In the genomic region with DNA sequence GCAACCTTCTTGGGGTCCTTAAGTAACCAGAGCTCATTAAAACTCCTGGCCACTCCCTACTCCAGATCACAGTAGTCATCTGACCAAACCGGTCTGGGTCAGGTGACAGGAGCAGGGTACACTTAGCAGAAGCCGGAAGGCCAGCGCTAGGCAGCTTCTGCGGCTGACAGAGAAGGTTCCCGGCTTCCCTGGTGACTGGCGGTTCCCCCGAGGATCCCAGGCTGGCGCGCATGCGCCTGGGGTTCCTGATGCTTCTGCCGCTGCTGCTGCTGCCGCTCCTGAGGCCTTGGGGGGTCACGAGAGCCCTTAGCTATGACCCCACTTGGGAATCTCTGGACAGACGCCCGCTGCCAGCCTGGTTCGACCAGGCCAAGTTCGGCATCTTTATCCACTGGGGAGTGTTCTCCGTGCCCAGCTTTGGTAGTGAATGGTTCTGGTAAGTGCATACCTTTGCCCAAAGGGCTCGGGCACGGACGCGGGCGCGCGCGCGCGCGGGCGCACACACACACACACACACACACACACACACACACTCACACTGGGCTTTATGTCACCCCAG, we compare ENCODE assay signal across 8 mouse cellular contexts. TPM values are rescaled to one million over a fixed set of nuclear protein-coding genes. Genes with fewer than 3 reads are reported as not detected.
DNase-seq lines count a peak whose midpoint lies in the region; ATAC-seq and TF ChIP-seq lines count a peak whose summit lies in the region.

No protein-coding gene starts in this region.

- H3K4me2 ChIP-seq in forebrain, embryonic 16.5 days (ENCODE audit: low read length): peak overlapping the region; percentile 62
- peak overlapping the region; percentile 82 for H3K4me2 ChIP-seq in lung, embryonic 14.5 days

- in situ Hi-C loops in ES-E14 (cut with MboI; ENCODE audit: low sequenced_read_pairs in 2 of 2, unreplicated experiment in 2 of 2): no loop called here

- peak; percentile 10; the same call in 1 of the 2 replicates for TF ChIP-seq CTCF in layer of hippocampus, adult 2 months (conservative IDR thresholded peaks at IDR 0.05)
- TF ChIP-seq CTCF in lung, embryonic 14.5 days (IDR thresholded peaks at IDR 0.05; ENCODE audit: low read depth): no peak
- TF ChIP-seq CTCF in olfactory bulb, adult 2 months (IDR thresholded peaks at IDR 0.05; ENCODE audit: insufficient read depth, low read depth, low read length): no peak
- TF ChIP-seq CTCF in thymus, adult 2 months (IDR thresholded peaks at IDR 0.05; ENCODE audit: borderline replicate concordance, control insufficient read depth, extremely low read depth, insufficient read depth, low read length, poor library complexity): peak; percentile 42; the same call in 1 of the 2 replicates

- H3K4me3 ChIP-seq in ES-E14 (ENCODE audit: insufficient read depth in 1 of 2, low read depth in 1 of 2, low read length in 2 of 2, poor library complexity in 1 of 2, severe bottlenecking in 1 of 2): peak overlapping the region; percentile 47 to 96
- peak overlapping the region; percentile 59 for H3K4me3 ChIP-seq in forebrain, embryonic 16.5 days (replicated peaks; ENCODE audit: low read length)
- peak overlapping the region; percentile 87 for H3K4me3 ChIP-seq in layer of hippocampus, adult 2 months
- H3K4me3 ChIP-seq in lung, embryonic 14.5 days (ENCODE audit: low read depth, low read length): peak overlapping the region; percentile 59
- H3K4me3 ChIP-seq in olfactory bulb, adult 2 months (ENCODE audit: insufficient read depth, low read depth, low read length): peak overlapping the region; percentile 73
- H3K4me3 ChIP-seq in thymus, adult 2 months (ENCODE audit: control insufficient read depth, insufficient read depth, low read length): peak overlapping the region; percentile 94

- ATAC-seq in forebrain, embryonic 16.5 days: peak; percentile 91
- ATAC-seq in lung, embryonic 14.5 days (ENCODE audit: insufficient read depth): peak; percentile 98

- under 1% methylated on average over 30 of the region's 30 CpGs for WGBS in forebrain, embryonic 16.5 days
- 0% methylated on average over 30 of the region's 30 CpGs for WGBS in lung, embryonic 14.5 days
- 0% methylated on average over 30 of the region's 30 CpGs for WGBS in olfactory bulb, adult 2 months
- under 1% methylated on average over 30 of the region's 30 CpGs for WGBS in thymus, adult 2 months

- H3K9ac ChIP-seq in ES-E14 (ENCODE audit: insufficient read depth, low read depth, low read length, poor library complexity, severe bottlenecking): peak overlapping the region; percentile 46
- H3K9ac ChIP-seq in forebrain, embryonic 16.5 days (replicated peaks; ENCODE audit: low read depth, low read length): peak overlapping the region; percentile 69
- H3K9ac ChIP-seq in lung, embryonic 14.5 days: peak overlapping the region; percentile 64

- no peak overlapping the region for H3K27ac ChIP-seq in ES-E14 (ENCODE audit: insufficient read depth, low read depth, low read length, poor library complexity, severe bottlenecking)
- no peak overlapping the region for H3K27ac ChIP-seq in forebrain, embryonic 16.5 days (ENCODE audit: low read length)
- H3K27ac ChIP-seq in layer of hippocampus, adult 2 months: peak overlapping the region; percentile 87
- 0 out of 2 replicates have a peak overlapping the region, but pooled peaks have one; percentile 33 for H3K27ac ChIP-seq in lung, embryonic 14.5 days (ENCODE audit: low read depth)
- peak overlapping the region; percentile 23; the same call in 1 of the 2 replicates for H3K27ac ChIP-seq in olfactory bulb, adult 2 months (ENCODE audit: insufficient read depth, low read depth, low read length)
- peak overlapping the region; percentile 39; the same call in 1 of the 2 replicates for H3K27ac ChIP-seq in thymus, adult 2 months (ENCODE audit: control insufficient read depth, insufficient read depth, low read length)

- peaks cover 2 to 3% of the 10 kb centered on the region in 2 experiments; a peak in 1 of 4 replicates for H3K4me1 ChIP-seq in ES-E14 (ENCODE audit: control insufficient read depth in 2 of 2, insufficient read depth in 2 of 2, low read length in 2 of 2, poor library complexity in 1 of 2)
- peaks cover 4% of the 10 kb centered on the region; the same call in 1 of the 2 replicates for H3K4me1 ChIP-seq in forebrain, embryonic 16.5 days (replicated peaks; ENCODE audit: control insufficient read depth, insufficient read depth, low read length)
- H3K4me1 ChIP-seq in lung, embryonic 14.5 days (ENCODE audit: insufficient read depth): no peaks in the 10 kb centered on the region
- peaks cover 7% of the 10 kb centered on the region; the same call in 1 of the 2 replicates for H3K4me1 ChIP-seq in olfactory bulb, adult 2 months (ENCODE audit: control insufficient read depth, insufficient read depth, low read length)
- peaks cover 22% of the 10 kb centered on the region for H3K4me1 ChIP-seq in thymus, adult 2 months (replicated peaks; ENCODE audit: control insufficient read depth, insufficient read depth, low read length)

- peak; percentile 29; the same call in 1 of the 2 replicates for TF ChIP-seq POLR2A in olfactory bulb, adult 2 months (IDR thresholded peaks at IDR 0.05; ENCODE audit: insufficient read depth, low read depth, low read length)
- peak; percentile 58 for TF ChIP-seq POLR2A in thymus, adult 2 months (IDR thresholded peaks at IDR 0.05; ENCODE audit: control insufficient read depth, extremely low read depth, insufficient read depth, low read length, poor library complexity)

- no peaks in the 10 kb centered on the region for H3K36me3 ChIP-seq in ES-E14 (ENCODE audit: control insufficient read depth, insufficient read depth, low read length, poor library complexity, severe bottlenecking)
- no peaks in the 10 kb centered on the region for H3K36me3 ChIP-seq in forebrain, embryonic 16.5 days (ENCODE audit: control insufficient read depth, insufficient read depth)
- 0 out of 2 replicates have a peak, but pooled peaks cover 6% of the 10 kb centered on the region for H3K36me3 ChIP-seq in lung, embryonic 14.5 days (ENCODE audit: insufficient read depth)
- H3K36me3 ChIP-seq in thymus, adult 2 months (ENCODE audit: control insufficient read depth, insufficient read depth, low read length): no peaks in the 10 kb centered on the region; the same call in 1 of the 2 replicates

- intact Hi-C loops in heart, postnatal 36 days (cut with DNase I): loop anchor here (5.0 kb wide), 1 partner anchor 64 kb away; no protein-coding TSS in a partner anchor

- DNase-seq in ES-E14 (ENCODE audit: low read depth, low spot score): peak; percentile 65
- DNase-seq in cerebellum, adult 18-20 months: peak; percentile 83 to 87
- peak; percentile 83 to 86 for DNase-seq in heart, postnatal 36 days
- peak; percentile 87 to 89 for DNase-seq in layer of hippocampus, adult 2 months (ENCODE audit: low spot score in 2 of 2)
- peak; percentile 93 for DNase-seq in lung, embryonic 14.5 days
- DNase-seq in thymus, adult 2 months: peak; percentile 87

- H3K27me3 ChIP-seq in forebrain, embryonic 16.5 days (replicated peaks; ENCODE audit: control insufficient read depth, insufficient read depth, low read length): no peaks in the 10 kb centered on the region
- H3K27me3 ChIP-seq in lung, embryonic 14.5 days (ENCODE audit: insufficient read depth, low read length): no peaks in the 10 kb centered on the region
- H3K27me3 ChIP-seq in thymus, adult 2 months (ENCODE audit: control insufficient read depth, insufficient read depth, low read length): no peaks in the 10 kb centered on the region

- H3K9me3 ChIP-seq in ES-E14 (ENCODE audit: control insufficient read depth, insufficient read depth, low read depth, low read length): no peaks in the 10 kb centered on the region
- no peaks in the 10 kb centered on the region for H3K9me3 ChIP-seq in forebrain, embryonic 16.5 days (ENCODE audit: control insufficient read depth, low read length)
- no peaks in the 10 kb centered on the region for H3K9me3 ChIP-seq in lung, embryonic 14.5 days (ENCODE audit: low read depth, low read length)

TF ChIP-seq in ES-E14, 5 proteins besides CTCF, POLR2A, EP300 and RAD21 (continues in another document):
- no peak for TF ChIP-seq HCFC1 (IDR thresholded peaks at IDR 0.05; ENCODE audit: borderline replicate concordance, insufficient read depth, low read length)

RNA-seq across cellular contexts. Expression of gene Fuca2, which starts 1.7 kb away (rescaled TPM):
- total RNA-seq in ES-E14 (2012; rRNA removed): 11.6 and 13.2 TPM in 2 replicates
- 22.4 and 33.1 TPM in 2 replicates for polyA plus RNA-seq in forebrain, embryonic 16.5 days (2015; fragmentation: Nextera tagmentation; extraction: Ambion mirVana)
- 100 to 1,000 TPM; 243 to 271 TPM for total RNA-seq in heart, postnatal 36 days (2021)
- 10 to 100 TPM; 41.3 to 42.0 TPM for total RNA-seq in layer of hippocampus, adult 2 months (2021)
- 48.9 and 60.4 TPM in 2 replicates for polyA plus RNA-seq in lung, embryonic 14.5 days (2014; fragmentation: Nextera tagmentation; extraction: Ambion mirVana)
- not detected in 2 replicates for polyA plus RNA-seq in olfactory bulb, adult 2 months (2012; ENCODE audit: insufficient read depth, insufficient read length, low replicate concordance, missing spikeins)
- polyA plus RNA-seq in thymus, adult 2 months (2012; rRNA removed): 10.3 and 12.1 TPM in 2 replicates

RNA-seq across cellular contexts. Expression of gene Phactr2, which starts 26.8 kb away (rescaled TPM):
- total RNA-seq in ES-E14 (2012; rRNA removed): 2.1 and 2.2 TPM in 2 replicates
- polyA plus RNA-seq in forebrain, embryonic 16.5 days (2015; fragmentation: Nextera tagmentation; extraction: Ambion mirVana): 8.1 and 9.4 TPM in 2 replicates
- total RNA-seq in heart, postnatal 36 days (2021): 10 to 100 TPM; 45.6 to 45.8 TPM
- 10 to 100 TPM; 20.7 to 25.4 TPM for total RNA-seq in layer of hippocampus, adult 2 months (2021)
- 40.7 and 42.2 TPM in 2 replicates for polyA plus RNA-seq in lung, embryonic 14.5 days (2014; fragmentation: Nextera tagmentation; extraction: Ambion mirVana)
- polyA plus RNA-seq in olfactory bulb, adult 2 months (2012; ENCODE audit: insufficient read depth, insufficient read length, low replicate concordance, missing spikeins): not detected in 2 replicates
- 3.4 and 3.7 TPM in 2 replicates for polyA plus RNA-seq in thymus, adult 2 months (2012; rRNA removed)

RNA-seq across cellular contexts. Expression of gene Adat2, which starts 51.7 kb away (rescaled TPM):
- total RNA-seq in ES-E14 (2012; rRNA removed): 14.4 and 15.1 TPM in 2 replicates
- 2.2 and 2.6 TPM in 2 replicates for polyA plus RNA-seq in forebrain, embryonic 16.5 days (2015; fragmentation: Nextera tagmentation; extraction: Ambion mirVana)
- total RNA-seq in heart, postnatal 36 days (2021): 1 to 10 TPM; 2.7 to 2.9 TPM
- total RNA-seq in layer of hippocampus, adult 2 months (2021): 1 to 10 TPM; 9.0 to 9.2 TPM
- polyA plus RNA-seq in lung, embryonic 14.5 days (2014; fragmentation: Nextera tagmentation; extraction: Ambion mirVana): 6.1 and 6.6 TPM in 2 replicates
- not detected in 2 replicates for polyA plus RNA-seq in olfactory bulb, adult 2 months (2012; ENCODE audit: insufficient read depth, insufficient read length, low replicate concordance, missing spikeins)
- 6.1 and 7.8 TPM in 2 replicates for polyA plus RNA-seq in thymus, adult 2 months (2012; rRNA removed)

RNA-seq across cellular contexts. Expression of gene Pex3, which starts 51.9 kb away (rescaled TPM):
- 14.8 and 17.5 TPM in 2 replicates for total RNA-seq in ES-E14 (2012; rRNA removed)
- 33.3 and 33.8 TPM in 2 replicates for polyA plus RNA-seq in forebrain, embryonic 16.5 days (2015; fragmentation: Nextera tagmentation; extraction: Ambion mirVana)
- 10 to 100 TPM; 16.7 to 21.5 TPM for total RNA-seq in heart, postnatal 36 days (2021)
- total RNA-seq in layer of hippocampus, adult 2 months (2021): 10 to 100 TPM; 31.3 to 33.3 TPM
- 26.8 and 27.6 TPM in 2 replicates for polyA plus RNA-seq in lung, embryonic 14.5 days (2014; fragmentation: Nextera tagmentation; extraction: Ambion mirVana)
- not detected in 2 replicates for polyA plus RNA-seq in olfactory bulb, adult 2 months (2012; ENCODE audit: insufficient read depth, insufficient read length, low replicate concordance, missing spikeins)
- polyA plus RNA-seq in thymus, adult 2 months (2012; rRNA removed): 7.3 and 9.1 TPM in 2 replicates

Comparison
In these comparisons a context has a peak if more than half of its experiments do, and no peak if none do; other contexts are left out.
1. H3K27ac ChIP-seq: peak in layer of hippocampus, adult 2 months (single experiment), lung, embryonic 14.5 days (single experiment), olfactory bulb, adult 2 months (single experiment) and thymus, adult 2 months (single experiment); none in ES-E14 (single experiment) and forebrain, embryonic 16.5 days (single experiment).
2. CTCF ChIP-seq: peak in layer of hippocampus, adult 2 months (single experiment) and thymus, adult 2 months (single experiment); none in lung, embryonic 14.5 days (single experiment) and olfactory bulb, adult 2 months (single experiment).
3. Peak in every context shown above with its lines, with median percentiles within 50 percentile points of each other: DNase-seq, H3K4me3 ChIP-seq and H3K9ac ChIP-seq.